Mouse (Mus musculus) kidney, postnatal 0 days (tissue): ENCODE data around the gene Btbd9. TPM values are rescaled to one million over a fixed set of nuclear protein-coding genes. Genes with fewer than 3 reads are reported as not detected.

Experiments used
- ATAC-seq: fragments of 200-750 bp; cut with Nextera tagmentation; replicated peaks from 2 replicates; pipeline ENCODE4 v1.8.0; 2017; ENCODE audit warnings: low read depth, moderate number of reproducible peaks, moderate TSS enrichment, moderate library complexity; ENCODE audit not compliant: low FRiP score
- DNase-seq: peaks from one replicate; pipeline ENCODE4 v3.0.0-alpha.2; 2016; ENCODE audit warnings: low spot score
- H3K27ac ChIP-seq: fragments of 300-500 bp; sonication (generic); 2 replicates; pipeline ENCODE4 v1.5.1; 2014; ENCODE audit warnings: mild to moderate bottlenecking
- H3K27me3 ChIP-seq: fragments of 300-500 bp; sonication (generic); 2 replicates; pipeline ENCODE4 v1.6.1; 2014; ENCODE audit warnings: low read length, mixed read lengths; ENCODE audit not compliant: insufficient read depth
- H3K36me3 ChIP-seq: fragments of 300-500 bp; sonication (generic); 2 replicates; pipeline ENCODE4 v1.6.1; 2014; ENCODE audit warnings: low read length, mixed read lengths; ENCODE audit not compliant: insufficient read depth
- H3K4me1 ChIP-seq: fragments of 300-500 bp; sonication (generic); replicated peaks from 2 replicates; pipeline ENCODE4 v1.6.1; 2014; ENCODE audit warnings: antibody characterized with exemption, low read length, mixed read lengths; ENCODE audit not compliant: insufficient read depth
- H3K4me2 ChIP-seq: fragments of 300-500 bp; sonication (generic); 2 replicates; pipeline ENCODE4 v1.6.1; 2014; ENCODE audit warnings: mild to moderate bottlenecking, low read length, moderate library complexity, mixed read lengths
- H3K4me3 ChIP-seq: fragments of 300-500 bp; sonication (generic); replicated peaks from 2 replicates; pipeline ENCODE4 v1.5.1; 2014; ENCODE audit warnings: low read depth, low read length
- H3K9ac ChIP-seq: fragments of 300-500 bp; sonication (generic); 2 replicates; pipeline ENCODE4 v1.6.1; 2014; ENCODE audit warnings: low read depth, low read length
- H3K9me3 ChIP-seq: fragments of 300-500 bp; sonication (generic); replicated peaks from 2 replicates; pipeline ENCODE4 v1.6.1; 2016; ENCODE audit warnings: low read length, inconsistent platforms, mixed read lengths
- CTCF ChIP-seq: IDR thresholded peaks from 2 replicates; pipeline ENCODE4 v1.5.1; 2016; ENCODE audit warnings: antibody characterized with exemption, low read depth, mild to moderate bottlenecking, moderate library complexity
- WGBS: fragments of 180-500 bp; shearing (Covaris S2); extraction: QIAGEN DNeasy Blood & Tissue Kit; methylation state at CpG from one replicate; pipeline ENCODE4 v1.1.7; 2014; 5-methylcytosine and 5-hydroxymethylcytosine counted together
- polyA plus RNA-seq: library from polyadenylated mRNA; unstranded; fragments of >200 nt; fragmentation: Nextera tagmentation; extraction: Ambion mirVana; gene quantifications from 2 replicates; pipeline ENCODE4 v1.2.1, GENCODE M21; 2015

The Btbd9 gene
- polyA plus RNA-seq, 1 experiment from 2014 or later: 41.1 TPM

DNA sequence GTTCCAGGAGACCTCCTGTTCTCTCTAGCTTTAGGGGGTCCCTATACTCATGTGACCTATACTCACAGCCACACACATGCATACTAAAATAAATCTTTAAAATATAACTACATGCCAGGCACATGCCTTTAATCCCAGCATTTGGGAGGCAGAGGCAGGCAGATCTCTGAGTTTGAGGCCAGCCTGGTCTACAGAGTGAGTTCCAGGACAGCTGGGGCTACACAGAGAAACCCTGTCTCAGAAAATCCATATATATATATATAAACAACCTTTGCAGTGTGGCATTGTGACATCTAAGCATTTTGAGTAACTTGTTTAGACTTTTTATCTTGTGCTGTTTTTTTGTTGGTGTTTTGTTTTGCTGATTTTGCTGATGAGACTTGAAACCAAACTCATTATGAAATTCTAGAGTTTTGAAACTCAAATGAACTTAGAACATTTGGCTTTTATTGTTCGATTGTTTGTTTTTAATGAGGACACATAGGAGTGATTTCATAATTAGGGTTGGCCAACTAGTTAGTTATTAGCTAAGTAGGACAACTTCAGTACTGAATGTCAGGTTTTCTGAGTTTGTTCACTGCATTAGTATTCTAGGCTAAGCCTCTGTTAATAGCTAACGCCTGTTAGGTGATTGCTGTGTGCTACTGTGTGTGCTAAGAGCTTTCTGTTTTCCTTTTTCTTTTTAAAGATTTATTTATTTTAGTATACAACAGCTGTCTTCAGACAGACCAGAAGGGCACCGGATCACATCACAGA is 42.0 kb upstream of the Btbd9 start:
- H3K4me3 ChIP-seq: no peak overlapping the region
- no peak overlapping the region for H3K4me2 ChIP-seq
- H3K27me3 ChIP-seq: no peaks in the 10 kb centered on the region
- H3K4me1 ChIP-seq: no peaks in the 10 kb centered on the region
- H3K27ac ChIP-seq: 0 out of 2 replicates have a peak overlapping the region, but pooled peaks have one; percentile 2
- no peak overlapping the region for H3K9ac ChIP-seq
- H3K36me3 ChIP-seq: no peaks in the 10 kb centered on the region
- H3K9me3 ChIP-seq: no peaks in the 10 kb centered on the region
- TF ChIP-seq CTCF: no peak
- ATAC-seq (no peak), DNase-seq (no peak)
- WGBS: 75% methylated on average over 3 of the region's 3 CpGs

DNA sequence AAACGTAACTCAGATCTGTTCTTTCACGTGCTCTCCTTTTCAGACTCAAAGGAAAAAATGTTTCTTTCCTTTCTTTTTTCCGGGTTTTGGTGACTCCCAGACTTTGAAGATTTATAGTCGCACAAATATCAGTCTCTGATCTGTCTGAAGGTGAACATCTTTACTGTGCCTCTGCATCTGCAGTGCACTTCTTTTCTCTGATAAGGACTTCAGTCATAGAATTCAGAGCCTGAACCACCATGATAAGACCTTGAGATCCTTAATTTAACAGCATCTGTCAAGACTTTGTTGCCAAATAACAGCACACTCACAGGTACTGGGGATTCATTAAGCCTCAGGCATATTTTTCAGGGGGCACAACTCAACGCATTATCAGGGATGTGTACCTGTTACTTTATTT is 39.9 kb upstream of the Btbd9 start:
- Histone ChIP-seq H3K9ac (no peak overlapping the region), H3K4me2 (no peak overlapping the region), H3K36me3 (no peaks in the 10 kb centered on the region), H3K4me3 (no peak overlapping the region), H3K27me3 (no peaks in the 10 kb centered on the region), H3K27ac (no peak overlapping the region), H3K9me3 (no peaks in the 10 kb centered on the region), H3K4me1 (peaks cover 4% of the 10 kb centered on the region)
- DNase-seq (no peak), ATAC-seq (no peak)
- WGBS: 78% methylated on average over 5 of the region's 5 CpGs
- no peak for TF ChIP-seq CTCF

DNA sequence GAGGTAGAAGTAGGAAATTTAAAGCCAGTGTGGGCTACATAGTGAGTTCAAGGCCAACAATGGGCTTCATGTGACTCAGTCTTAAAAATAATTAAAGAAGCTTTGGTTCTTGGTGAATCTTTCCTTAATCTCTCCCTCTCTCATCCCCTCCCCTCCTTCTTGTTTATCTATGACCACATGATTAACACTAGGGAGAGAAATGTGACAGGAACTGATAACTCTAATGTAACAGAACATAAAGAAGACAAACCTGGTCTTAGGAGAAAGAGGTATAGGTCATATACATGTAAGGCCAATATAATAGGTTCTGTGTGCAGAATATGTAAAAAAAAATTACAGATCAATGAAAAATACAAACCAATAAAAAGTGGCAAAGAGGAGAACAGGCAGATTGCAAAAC is 37.1 kb upstream of the Btbd9 start:
- Histone ChIP-seq H3K9me3 (no peaks in the 10 kb centered on the region), H3K4me1 (peaks cover 13% of the 10 kb centered on the region), H3K27me3 (no peaks in the 10 kb centered on the region), H3K4me3 (no peak overlapping the region), H3K27ac (no peak overlapping the region), H3K36me3 (no peaks in the 10 kb centered on the region), H3K9ac (no peak overlapping the region), H3K4me2 (no peak overlapping the region)
- ATAC-seq: no peak
- TF ChIP-seq CTCF: no peak
- DNase-seq: no peak

DNA sequence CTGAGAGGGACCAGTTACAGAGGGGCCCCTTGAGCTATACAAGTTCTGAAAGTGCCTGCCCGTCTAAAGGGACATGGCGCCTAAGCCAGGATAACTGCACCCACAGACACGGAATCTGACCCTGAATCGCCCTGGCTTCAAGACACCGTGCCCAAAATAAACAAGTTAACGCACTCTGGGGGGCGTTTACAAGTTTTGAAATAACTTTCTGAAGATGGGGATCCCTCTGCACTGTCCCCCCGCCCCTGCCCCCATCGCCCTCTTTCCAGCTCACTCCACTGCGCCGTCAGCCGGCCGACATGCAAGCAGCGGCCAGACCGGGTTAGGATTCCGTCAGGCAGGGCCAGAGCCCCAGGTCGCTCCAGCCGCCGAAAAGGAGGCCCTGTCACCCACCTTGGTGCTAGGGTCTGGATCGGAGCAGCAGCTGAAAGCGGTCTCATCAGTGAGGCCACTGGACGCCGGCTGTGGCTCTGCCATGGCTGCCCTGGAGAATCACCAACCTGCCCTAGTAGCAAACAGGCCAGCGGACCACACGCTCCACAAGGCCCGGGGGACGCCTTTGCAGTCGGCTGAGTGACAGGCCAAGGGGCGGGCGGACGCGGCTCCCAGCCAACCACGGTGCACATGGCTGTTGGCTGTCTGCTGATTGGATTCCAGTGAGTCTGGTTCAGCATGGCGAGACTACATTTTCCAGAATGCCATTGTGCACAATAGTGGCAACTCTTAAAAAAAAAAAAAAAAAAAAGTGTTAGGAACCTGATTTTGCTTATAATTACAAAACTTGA is 36.0 kb upstream of the Btbd9 start:
- DNase-seq: peak; percentile 98
- peak overlapping the region; percentile 63 for H3K4me2 ChIP-seq
- peak overlapping the region; percentile 91 for H3K27ac ChIP-seq
- peak overlapping the region; percentile 88 for H3K9ac ChIP-seq
- H3K4me1 ChIP-seq: peaks cover 20% of the 10 kb centered on the region
- 0% methylated on average over 34 of the region's 34 CpGs for WGBS
- no peaks in the 10 kb centered on the region for H3K27me3 ChIP-seq
- H3K9me3 ChIP-seq: no peaks in the 10 kb centered on the region
- ATAC-seq: peak; percentile 100
- peak overlapping the region; percentile 74 for H3K4me3 ChIP-seq
- no peak; the same call in 1 of the 2 replicates for TF ChIP-seq CTCF
- H3K36me3 ChIP-seq: no peaks in the 10 kb centered on the region

DNA sequence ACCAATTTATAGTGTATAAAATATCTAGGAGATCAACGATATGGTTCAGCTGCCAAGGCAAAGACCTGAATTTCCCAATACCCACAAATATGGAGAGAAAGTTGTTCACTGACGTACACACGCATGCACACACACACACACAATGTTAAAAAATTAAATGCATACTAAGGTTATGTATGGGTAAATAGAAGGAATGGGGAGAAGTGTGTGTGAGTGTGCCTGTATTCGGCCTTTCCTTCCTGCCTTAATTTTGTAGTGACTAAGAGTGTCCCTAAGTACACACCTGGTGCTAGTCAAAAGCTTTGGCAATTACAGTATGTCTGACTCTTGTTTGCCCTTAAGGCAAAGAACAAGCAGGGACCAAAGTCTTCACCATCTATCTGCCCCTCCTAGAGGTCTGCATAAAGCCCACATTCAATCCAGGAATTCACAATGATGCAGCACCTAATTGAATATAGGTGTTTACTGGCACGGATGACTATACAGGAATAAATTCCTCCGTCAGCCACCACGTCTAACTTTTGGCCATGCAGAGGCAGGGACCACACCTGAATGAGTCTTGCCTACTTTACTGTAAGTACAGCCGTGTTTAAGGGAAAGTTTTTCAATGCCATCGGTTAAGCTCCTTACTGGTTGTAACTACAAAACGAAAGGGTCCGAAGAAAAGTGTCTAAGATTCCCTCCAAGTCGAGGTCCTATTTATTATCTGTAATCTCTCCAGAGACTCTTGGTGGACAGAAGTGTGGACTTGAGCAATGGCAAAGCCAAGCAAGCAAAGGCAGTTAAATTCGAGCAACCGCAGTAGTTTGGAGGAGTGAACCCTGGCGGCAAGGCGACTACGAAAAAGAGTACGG is 35.2 kb upstream of the Btbd9 start:
- ATAC-seq: no peak
- H3K9me3 ChIP-seq: no peaks in the 10 kb centered on the region
- no peaks in the 10 kb centered on the region for H3K27me3 ChIP-seq
- peak overlapping the region; percentile 88 for H3K9ac ChIP-seq
- WGBS: 21% methylated on average over 18 of the region's 18 CpGs
- peak overlapping the region; percentile 63 for H3K4me2 ChIP-seq
- no peak for TF ChIP-seq CTCF
- peak overlapping the region; percentile 74 for H3K4me3 ChIP-seq
- H3K27ac ChIP-seq: peak overlapping the region; percentile 91
- no peak for DNase-seq
- peaks cover 24% of the 10 kb centered on the region for H3K4me1 ChIP-seq
- no peaks in the 10 kb centered on the region for H3K36me3 ChIP-seq

DNA sequence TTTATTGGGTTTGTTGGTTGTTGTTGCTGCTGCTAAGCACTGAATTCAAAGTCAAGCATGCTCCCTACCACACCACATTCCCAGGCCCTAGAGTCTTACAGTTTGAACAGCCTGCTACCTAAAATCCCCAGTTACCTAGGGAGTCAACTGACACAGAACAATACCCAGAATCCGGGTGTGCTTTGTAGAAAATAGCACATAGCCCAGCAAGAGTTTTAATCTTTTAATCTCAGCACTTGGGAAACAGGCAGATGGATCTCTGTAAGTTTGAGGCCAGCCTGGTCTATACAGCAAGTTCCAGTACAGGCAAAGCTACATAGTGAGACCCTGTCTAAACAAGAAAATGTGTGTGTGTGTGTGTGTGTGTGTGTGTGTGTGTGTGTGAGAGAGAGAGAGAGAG is 34.5 kb upstream of the Btbd9 start:
- H3K27ac ChIP-seq: no peak overlapping the region
- no peak for ATAC-seq
- H3K4me1 ChIP-seq: peaks cover 24% of the 10 kb centered on the region
- H3K27me3 ChIP-seq: no peaks in the 10 kb centered on the region
- no peaks in the 10 kb centered on the region for H3K9me3 ChIP-seq
- no peak overlapping the region for H3K4me3 ChIP-seq
- H3K4me2 ChIP-seq: no peak overlapping the region
- 86% methylated on average over 1 of the region's 1 CpGs for WGBS
- H3K36me3 ChIP-seq: no peaks in the 10 kb centered on the region
- H3K9ac ChIP-seq: no peak overlapping the region
- no peak for DNase-seq
- TF ChIP-seq CTCF: no peak
